Mouse (Mus musculus) gastrocnemius, postnatal 4 days (tissue): ENCODE results near the gene Mlph. TPM values are rescaled to one million over a fixed set of nuclear protein-coding genes. Genes with fewer than 3 reads are reported as not detected.
A peak's percentile ranks its signal among the peaks of the same experiment; 100 is the strongest.

Experiments
- DNase-seq, 2 experiments: peaks; one replicate each; pipeline ENCODE4 v3.0.0; 2021 to 2022; ENCODE audit warnings: low spot score in 2 of 2, mixed read lengths in 2 of 2
- total RNA-seq, 2 experiments: library from RNA; stranded (reverse); gene quantifications; 2 replicates each; pipeline ENCODE4 v1.2.3; 2021

Mlph gene
- total RNA-seq, 2 experiments from 2014 or later: 0.59 to 0.75 TPM

GRCm38 (mm10) chr1:90968649-90969048 lies 53.8 kb downstream of the Mlph start:
- no peak for DNase-seq

GRCm38 (mm10) chr1:90969347-90969784 lies 54.5 kb downstream of the Mlph start, which contains the start of gene Rab17:
Gene Rab17 (minus strand): TSS chr1:90969661.
- no peak for DNase-seq

GRCm38 (mm10) chr1:90969881-90970390 lies 55.1 kb downstream of the Mlph start:
- DNase-seq: no peak

- peak; percentile 92 to 95 for DNase-seq
Observed at GRCm38 (mm10) chr1:90972911-90973573, 58.2 kb downstream of the Mlph start.

GRCm38 (mm10) chr1:90973574-90973911 lies 58.7 kb downstream of the Mlph start:
- no peak for DNase-seq

- peak in 1 of 2 experiments; percentile 46 for DNase-seq
Observed at GRCm38 (mm10) chr1:90974906-90975649, 60.2 kb downstream of the Mlph start.

GRCm38 (mm10) chr1:90975960-90976359 lies 61.1 kb downstream of the Mlph start:
- DNase-seq: no peak

GRCm38 (mm10) chr1:90980638-90981330 lies 65.9 kb downstream of the Mlph start:
- DNase-seq: peak in 1 of 2 experiments; percentile 11

- peak in 1 of 2 experiments; percentile 11 for DNase-seq
Observed at GRCm38 (mm10) chr1:90981346-90981745, 66.5 kb downstream of the Mlph start.

GRCm38 (mm10) chr1:90995916-90996315 lies 81.0 kb downstream of the Mlph start:
- DNase-seq: no peak

- no peak for DNase-seq
Observed at GRCm38 (mm10) chr1:90997136-90997535, 82.3 kb downstream of the Mlph start.

- no peak for DNase-seq
Observed at GRCm38 (mm10) chr1:90997641-90998040, 82.8 kb downstream of the Mlph start.

GRCm38 (mm10) chr1:90998268-90998890 lies 83.5 kb downstream of the Mlph start, which contains the start of gene Lrrfip1:
Gene Lrrfip1 (plus strand): TSS chr1:90998737.
- peak; percentile 59 to 71 for DNase-seq

GRCm38 (mm10) chr1:90998891-90999611 lies 84.2 kb downstream of the Mlph start:
- no peak for DNase-seq

GRCm38 (mm10) chr1:90999911-91000601 lies 85.2 kb downstream of the Mlph start:
- no peak for DNase-seq

Other genes starting within 250 kb of the Mlph start
- 100 to 1,000 TPM; 499 to 546 TPM for gene Col6a3, start 71.1 kb upstream of the Mlph start, total RNA-seq
- not detected for gene Prlh, start 38.0 kb downstream of the Mlph start, total RNA-seq
- gene Rab17, start 54.6 kb downstream of the Mlph start, total RNA-seq: under 1 TPM; 0.26 to 0.29 TPM
- gene Lrrfip1, start 83.7 kb downstream of the Mlph start, total RNA-seq: 100 to 1,000 TPM; 206 to 229 TPM
- gene Rbm44, start 230.0 kb downstream of the Mlph start, total RNA-seq: under 1 TPM in 1 of 2 experiments, not detected in 1; 0.10 TPM